Mouse (Mus musculus): Measurements from ENCODE around the gene Zmynd8.

DNA sequence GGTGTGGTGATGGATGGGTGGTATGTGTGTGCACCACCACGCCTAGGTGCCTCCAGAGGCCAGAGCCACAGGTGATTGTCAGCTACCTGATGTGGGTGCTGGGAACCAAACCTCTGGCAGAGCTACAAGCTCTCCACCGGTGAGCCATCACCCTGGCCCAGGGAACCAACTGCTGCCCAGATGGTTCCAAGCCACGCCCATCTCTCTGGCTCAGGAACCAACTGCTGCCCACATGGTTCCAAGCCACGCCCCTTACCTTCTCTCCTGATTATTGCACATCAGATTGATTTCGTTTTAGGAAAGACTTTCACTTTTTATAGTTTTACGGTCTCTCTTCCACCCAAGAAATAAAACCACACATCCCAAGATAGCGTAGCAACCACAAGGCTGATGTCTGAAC is 150.8 kb downstream of the Zmynd8 start:
- TF ChIP-seq POLR2A (IDR thresholded peaks at IDR 0.05; ENCODE audit: control insufficient read depth in 1 of 2, insufficient read depth in 1 of 2, low read depth in 1 of 2, low read length in 2 of 2, poor library complexity in 1 of 2) (no peak), EP300 (IDR thresholded peaks at IDR 0.05; ENCODE audit: low read depth in 1 of 2, low read length in 2 of 2) (no peak), POLR2AphosphoS5 (IDR thresholded peaks at IDR 0.05; ENCODE audit: borderline replicate concordance, low read depth, low read length) (no peak), CHD2 (IDR thresholded peaks at IDR 0.05; ENCODE audit: low read length) (no peak), MYB (IDR thresholded peaks at IDR 0.05; ENCODE audit: low read depth, low read length) (no peak), KAT2A (conservative IDR thresholded peaks at IDR 0.05; ENCODE audit: low read depth, low read length) (no peak), RCOR1 (IDR thresholded peaks at IDR 0.05; ENCODE audit: low read depth, low read length) (no peak), ZMIZ1 (IDR thresholded peaks at IDR 0.05; ENCODE audit: low read depth, low read length) (no peak)

All from MEL (cell line).